ENCODE assay signal across 8 mouse cellular contexts in the genomic region with DNA sequence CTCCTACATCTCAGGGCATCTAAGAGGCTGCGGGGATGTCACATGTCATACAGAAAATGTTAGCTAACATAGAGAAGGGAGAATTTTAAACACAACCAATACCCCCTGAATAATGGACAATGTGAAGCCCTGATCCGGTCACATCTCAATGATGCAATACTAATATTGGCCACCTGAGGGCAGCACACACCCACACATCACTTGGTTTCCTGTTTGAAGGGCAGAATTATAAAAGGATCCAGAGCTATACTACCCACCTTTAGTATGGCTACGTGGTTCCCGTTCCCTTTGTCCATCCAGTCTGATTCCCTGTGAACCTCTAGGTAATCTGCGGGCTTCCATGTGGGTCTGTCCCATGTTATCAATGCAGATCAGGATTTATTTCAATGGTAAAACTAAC. TPM values are rescaled to one million over a fixed set of nuclear protein-coding genes. Genes with fewer than 3 reads are reported as not detected.
DNase-seq lines count a peak whose midpoint lies in the region; ATAC-seq and TF ChIP-seq lines count a peak whose summit lies in the region.

No protein-coding gene starts in this region.

- H3K9me3 ChIP-seq in forebrain, embryonic 12.5 days = no peaks in the 10 kb centered on the region
- H3K9me3 ChIP-seq in hindbrain, postnatal 0 days (ENCODE audit: low read length) = no peaks in the 10 kb centered on the region
- H3K9me3 ChIP-seq in limb, embryonic 11.5 days (ENCODE audit: control insufficient read depth, low read length) = no peaks in the 10 kb centered on the region
- no peaks in the 10 kb centered on the region for H3K9me3 ChIP-seq in neural tube, embryonic 11.5 days (ENCODE audit: control insufficient read depth, low read length)

- H3K27ac ChIP-seq in thymus, adult 2 months (ENCODE audit: control insufficient read depth, insufficient read depth, low read length) = no peak overlapping the region
- H3K27ac ChIP-seq in forebrain, embryonic 12.5 days = no peak overlapping the region
- H3K27ac ChIP-seq in hindbrain, postnatal 0 days = no peak overlapping the region
- no peak overlapping the region for H3K27ac ChIP-seq in limb, embryonic 11.5 days (replicated peaks; ENCODE audit: low read depth, low read length)
- H3K27ac ChIP-seq in neural tube, embryonic 11.5 days (ENCODE audit: low read depth, low read length) = no peak overlapping the region

- no peak overlapping the region for H3K4me3 ChIP-seq in thymus, adult 2 months (ENCODE audit: control insufficient read depth, insufficient read depth, low read length)
- H3K4me3 ChIP-seq in forebrain, embryonic 12.5 days (replicated peaks) = no peak overlapping the region
- no peak overlapping the region for H3K4me3 ChIP-seq in hindbrain, postnatal 0 days (ENCODE audit: low read length)
- no peak overlapping the region for H3K4me3 ChIP-seq in limb, embryonic 11.5 days (ENCODE audit: low read depth, low read length)
- H3K4me3 ChIP-seq in neural tube, embryonic 11.5 days (ENCODE audit: low read depth, low read length) = no peak overlapping the region

- peak; percentile 49; the same call in 1 of the 2 replicates for ATAC-seq in forebrain, embryonic 12.5 days (ENCODE audit: low FRiP score)
- peak; percentile 38 for ATAC-seq in hindbrain, postnatal 0 days
- no peak for ATAC-seq in limb, embryonic 11.5 days (ENCODE audit: insufficient number of reproducible peaks, low FRiP score, low TSS enrichment, low read depth)
- ATAC-seq in neural tube, embryonic 11.5 days (ENCODE audit: insufficient read depth, low FRiP score, low TSS enrichment) = peak; percentile 18; the same call in 1 of the 2 replicates

- peak; percentile 44 for DNase-seq in thymus, adult 2 months
- DNase-seq in thymus, adult 18-20 months = no peak
- peak; percentile 19 for DNase-seq in c-Kit-positive CD71-negative TER-119-negative erythroid progenitor cells, embryonic 14.5 days (ENCODE audit: low read depth)
- DNase-seq in hindbrain, postnatal 0 days (ENCODE audit: low spot score) = peak; percentile 86
- DNase-seq in limb, embryonic 11.5 days (ENCODE audit: low spot score) = peak; percentile 85
- peak; percentile 69 for DNase-seq in neural tube, embryonic 11.5 days (ENCODE audit: low spot score)
- peak; percentile 39 for DNase-seq in thymus, postnatal 14 days

- H3K36me3 ChIP-seq in thymus, adult 2 months (ENCODE audit: control insufficient read depth, insufficient read depth, low read length) = no peaks in the 10 kb centered on the region
- no peaks in the 10 kb centered on the region for H3K36me3 ChIP-seq in forebrain, embryonic 12.5 days (replicated peaks)
- no peaks in the 10 kb centered on the region for H3K36me3 ChIP-seq in hindbrain, postnatal 0 days (ENCODE audit: insufficient read depth, low read length)
- H3K36me3 ChIP-seq in limb, embryonic 11.5 days (ENCODE audit: control insufficient read depth, insufficient read depth, low read length) = no peaks in the 10 kb centered on the region
- H3K36me3 ChIP-seq in neural tube, embryonic 11.5 days (ENCODE audit: control insufficient read depth, insufficient read depth, low read length) = no peaks in the 10 kb centered on the region

- H3K4me1 ChIP-seq in thymus, adult 2 months (replicated peaks; ENCODE audit: control insufficient read depth, insufficient read depth, low read length) = no peaks in the 10 kb centered on the region
- peaks cover 18% of the 10 kb centered on the region for H3K4me1 ChIP-seq in forebrain, embryonic 12.5 days
- peaks cover 3% of the 10 kb centered on the region; the same call in 1 of the 2 replicates for H3K4me1 ChIP-seq in hindbrain, postnatal 0 days (ENCODE audit: insufficient read depth, low read length)
- H3K4me1 ChIP-seq in limb, embryonic 11.5 days (ENCODE audit: control insufficient read depth, insufficient read depth, low read length) = no peaks in the 10 kb centered on the region
- peaks cover 5% of the 10 kb centered on the region; the same call in 1 of the 2 replicates for H3K4me1 ChIP-seq in neural tube, embryonic 11.5 days (ENCODE audit: control insufficient read depth, insufficient read depth, low read length)

- no peak overlapping the region for H3K9ac ChIP-seq in forebrain, embryonic 12.5 days
- H3K9ac ChIP-seq in hindbrain, postnatal 0 days (replicated peaks; ENCODE audit: low read length) = no peak overlapping the region
- no peak overlapping the region for H3K9ac ChIP-seq in limb, embryonic 11.5 days (ENCODE audit: low read length)
- no peak overlapping the region for H3K9ac ChIP-seq in neural tube, embryonic 11.5 days (ENCODE audit: low read length)

- H3K27me3 ChIP-seq in thymus, adult 2 months (ENCODE audit: control insufficient read depth, insufficient read depth, low read length) = no peaks in the 10 kb centered on the region
- peaks cover 20% of the 10 kb centered on the region for H3K27me3 ChIP-seq in forebrain, embryonic 12.5 days
- no peaks in the 10 kb centered on the region for H3K27me3 ChIP-seq in hindbrain, postnatal 0 days (ENCODE audit: insufficient read depth, low read length)
- 0 out of 2 replicates have a peak, but pooled peaks cover 3% of the 10 kb centered on the region for H3K27me3 ChIP-seq in limb, embryonic 11.5 days (ENCODE audit: control insufficient read depth, insufficient read depth, low read length)
- H3K27me3 ChIP-seq in neural tube, embryonic 11.5 days (ENCODE audit: control insufficient read depth, insufficient read depth, low read length) = no peaks in the 10 kb centered on the region

- WGBS in thymus, adult 2 months = 23% methylated on average over 5 of the region's 5 CpGs
- WGBS in forebrain, embryonic 12.5 days = 13% methylated on average over 5 of the region's 5 CpGs
- whole genome bisulfite sequencing in hindbrain, postnatal 0 days = 8% methylated on average over 5 of the region's 5 CpGs
- WGBS in limb, embryonic 11.5 days = 24% methylated on average over 5 of the region's 5 CpGs
- WGBS in neural tube, embryonic 11.5 days = 17% methylated on average over 5 of the region's 5 CpGs

- H3K4me2 ChIP-seq in forebrain, embryonic 12.5 days = no peak overlapping the region
- H3K4me2 ChIP-seq in hindbrain, postnatal 0 days (ENCODE audit: low read depth, low read length) = no peak overlapping the region
- H3K4me2 ChIP-seq in limb, embryonic 11.5 days (ENCODE audit: low read depth, severe bottlenecking) = no peak overlapping the region
- no peak overlapping the region for H3K4me2 ChIP-seq in neural tube, embryonic 11.5 days (ENCODE audit: low read depth)

- no peak for TF ChIP-seq POLR2A in thymus, adult 2 months (IDR thresholded peaks at IDR 0.05; ENCODE audit: control insufficient read depth, extremely low read depth, insufficient read depth, low read length, poor library complexity)

- TF ChIP-seq CTCF in thymus, adult 2 months (IDR thresholded peaks at IDR 0.05; ENCODE audit: borderline replicate concordance, control insufficient read depth, extremely low read depth, insufficient read depth, low read length, poor library complexity) = no peak
- peak; percentile 96 for TF ChIP-seq CTCF in hindbrain, postnatal 0 days (IDR thresholded peaks at IDR 0.05; ENCODE audit: low read depth)

RNA-seq across cellular contexts. Expression of a gene that starts 41.4 kb away (rescaled TPM):
- 0.19 TPM in 2 replicates for polyA plus RNA-seq in thymus, adult 2 months (2012; rRNA removed)
- polyA plus RNA-seq in forebrain, embryonic 12.5 days (2016; fragmentation: Nextera tagmentation; extraction: Ambion mirVana) = 1.2 and 1.9 TPM in 2 replicates
- total RNA-seq in hindbrain, postnatal 0 days (2014; rRNA removed) = 292 and 308 TPM in 2 replicates
- polyA plus RNA-seq in hindbrain, postnatal 0 days (2015; fragmentation: Nextera tagmentation; extraction: Ambion mirVana) = 152 and 154 TPM in 2 replicates
- 0.08 TPM in 1 of 2 replicates, not detected in the other for polyA plus RNA-seq in limb, embryonic 11.5 days (2014; fragmentation: Nextera tagmentation; extraction: Ambion mirVana)
- polyA plus RNA-seq in neural tube, embryonic 11.5 days (2014; fragmentation: Nextera tagmentation; extraction: Ambion mirVana) = 0.53 and 1.1 TPM in 2 replicates

RNA-seq across cellular contexts. Expression of a gene that starts 47.2 kb away (rescaled TPM):
- polyA plus RNA-seq in thymus, adult 2 months (2012; rRNA removed) = 0.23 and 0.26 TPM in 2 replicates
- polyA plus RNA-seq in forebrain, embryonic 12.5 days (2016; fragmentation: Nextera tagmentation; extraction: Ambion mirVana) = 8.0 and 8.5 TPM in 2 replicates
- total RNA-seq in hindbrain, postnatal 0 days (2014; rRNA removed) = 119 and 127 TPM in 2 replicates
- 57.9 and 58.8 TPM in 2 replicates for polyA plus RNA-seq in hindbrain, postnatal 0 days (2015; fragmentation: Nextera tagmentation; extraction: Ambion mirVana)
- 0.07 and 0.09 TPM in 2 replicates for polyA plus RNA-seq in limb, embryonic 11.5 days (2014; fragmentation: Nextera tagmentation; extraction: Ambion mirVana)
- polyA plus RNA-seq in neural tube, embryonic 11.5 days (2014; fragmentation: Nextera tagmentation; extraction: Ambion mirVana) = 4.6 and 5.2 TPM in 2 replicates

Comparison
In these comparisons a context has a peak if more than half of its experiments do, and no peak if none do; other contexts are left out.
1. DNase-seq: peak in thymus, adult 2 months (single experiment), c-Kit-positive CD71-negative TER-119-negative erythroid progenitor cells, embryonic 14.5 days (single experiment), hindbrain, postnatal 0 days (single experiment), limb, embryonic 11.5 days (single experiment), neural tube, embryonic 11.5 days (single experiment) and thymus, postnatal 14 days (single experiment); none in thymus, adult 18-20 months (0 of 2).
2. RNA of a gene that starts 41.4 kb away (polyA plus RNA-seq): 152 to 154 TPM in hindbrain, postnatal 0 days; 1.2 to 1.9 TPM in forebrain, embryonic 12.5 days, 0.53 to 1.1 TPM in neural tube, embryonic 11.5 days, 0.19 TPM in thymus, adult 2 months and 0.08 TPM in limb, embryonic 11.5 days; every median in the first group is over 10 times any median in the second.